Mouse (Mus musculus) kidney, adult 11 months (tissue): ENCODE data around the gene Msantd3.

Experiments
- DNase-seq: peaks from one replicate; pipeline ENCODE4 v3.0.0; 2022

Gene Msantd3

DNA sequence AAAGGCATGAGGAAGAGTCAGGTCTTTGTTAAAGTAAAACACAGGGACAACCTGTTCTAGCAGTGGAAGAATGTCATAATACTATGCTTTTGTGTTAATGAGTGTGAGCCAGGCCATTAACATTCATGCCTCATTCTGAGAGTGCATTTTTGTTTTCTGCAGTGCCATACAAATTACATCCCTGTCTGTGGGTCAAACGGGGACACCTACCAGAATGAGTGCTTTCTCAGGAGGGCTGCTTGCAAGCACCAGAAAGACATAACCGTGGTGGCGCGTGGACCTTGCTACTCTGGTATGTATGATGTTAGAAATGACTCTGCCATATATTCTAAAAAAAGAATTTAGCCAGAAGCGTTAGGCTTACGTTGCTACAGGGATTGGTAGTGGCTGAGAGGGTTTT, 70.5 kb downstream of the Msantd3 start:
- DNase-seq, result no peak
